ENCODE assay signal across 13 mouse cellular contexts in genomic region chr19:20405015-20405414, GRCm38 (mm10). TPM values are rescaled to one million over a fixed set of nuclear protein-coding genes. Genes with fewer than 3 reads are reported as not detected.
DNase-seq lines count a peak whose midpoint lies in the region; ATAC-seq lines count a peak whose summit lies in the region.
"Had no signal": no experiment of that assay in that cellular context is flagged by ENCODE, and none has a peak within 500 bp of the region (broad histone marks: within the 10 kb centered on the region; RNA-seq: fewer than 3 reads in every experiment).

No protein-coding gene starts in this region.

- no peak overlapping the region for H3K9ac ChIP-seq in kidney, embryonic 16.5 days (replicated peaks; ENCODE audit: low read length)
- H3K9ac ChIP-seq: heart, embryonic 12.5 days had no signal

- H3K27ac ChIP-seq in kidney, embryonic 16.5 days (ENCODE audit: low read length), result no peak overlapping the region
- H3K27ac ChIP-seq in embryonic facial prominence, embryonic 10.5 days (replicated peaks), result no peak overlapping the region
- H3K27ac ChIP-seq: hindbrain, embryonic 10.5 days had no signal

- DNase-seq in left cerebral cortex, postnatal 4 days, result peak; percentile 44
- no peak for DNase-seq in left cerebral cortex, postnatal 36 days (ENCODE audit: low spot score in 2 of 2)
- peak; percentile 95 for DNase-seq in Muller cell, postnatal 12 days (ENCODE audit: inconsistent ontology term)
- DNase-seq in cerebellum, adult 18-20 months, result peak; percentile 4
- peak; percentile 2 to 5 for DNase-seq in layer of hippocampus, postnatal 14 days (ENCODE audit: low spot score in 2 of 2)
- DNase-seq in embryonic facial prominence, embryonic 10.5 days (ENCODE audit: low spot score), result no peak
- DNase-seq: gastrocnemius, postnatal 10 days; kidney, adult 18-20 months; liver; thymus, postnatal 4 days had no signal

- WGBS in kidney, embryonic 16.5 days, result 71% methylated on average over 4 of the region's 4 CpGs
- 80% methylated on average over 4 of the region's 4 CpGs for WGBS in embryonic facial prominence, embryonic 10.5 days

- intact Hi-C loops in left cerebral cortex, postnatal 4 days (cut with DNase I), result no loop called here
- intact Hi-C loops in left cerebral cortex, postnatal 36 days (cut with DNase I), result no loop called here

- no peak overlapping the region for H3K4me3 ChIP-seq in kidney, embryonic 16.5 days (ENCODE audit: low read length)
- no peak overlapping the region for H3K4me3 ChIP-seq in embryonic facial prominence, embryonic 10.5 days
- H3K4me3 ChIP-seq: heart, embryonic 12.5 days; hindbrain, embryonic 10.5 days had no signal

- no peaks in the 10 kb centered on the region for H3K27me3 ChIP-seq in kidney, embryonic 16.5 days (ENCODE audit: insufficient read depth, low read length)
- H3K27me3 ChIP-seq in embryonic facial prominence, embryonic 10.5 days (replicated peaks; ENCODE audit: low read depth, poor library complexity, severe bottlenecking), result no peaks in the 10 kb centered on the region
- H3K27me3 ChIP-seq: heart, embryonic 12.5 days had no signal

- ATAC-seq in kidney, embryonic 16.5 days (ENCODE audit: low FRiP score, low TSS enrichment), result no peak

- peaks cover 5% of the 10 kb centered on the region for H3K4me1 ChIP-seq in kidney, embryonic 16.5 days (ENCODE audit: insufficient read depth, low read length)
- H3K4me1 ChIP-seq in embryonic facial prominence, embryonic 10.5 days, result no peaks in the 10 kb centered on the region
- H3K4me1 ChIP-seq: heart, embryonic 12.5 days; hindbrain, embryonic 10.5 days had no signal

- no peaks in the 10 kb centered on the region for H3K36me3 ChIP-seq in kidney, embryonic 16.5 days (ENCODE audit: insufficient read depth, low read length)
- H3K36me3 ChIP-seq in embryonic facial prominence, embryonic 10.5 days (replicated peaks), result no peaks in the 10 kb centered on the region
- H3K36me3 ChIP-seq: heart, embryonic 12.5 days; hindbrain, embryonic 10.5 days had no signal

- H3K9me3 ChIP-seq in kidney, embryonic 16.5 days (ENCODE audit: low read length), result no peaks in the 10 kb centered on the region
- no peaks in the 10 kb centered on the region for H3K9me3 ChIP-seq in embryonic facial prominence, embryonic 10.5 days
- H3K9me3 ChIP-seq: heart, embryonic 12.5 days; hindbrain, embryonic 10.5 days had no signal

- H3K4me2 ChIP-seq in kidney, embryonic 16.5 days (replicated peaks; ENCODE audit: low read depth, low read length), result no peak overlapping the region
- H3K4me2 ChIP-seq: heart, embryonic 12.5 days had no signal

RNA-seq across cellular contexts. Expression of gene Anxa1, which starts 14.3 kb away (rescaled TPM):
- 1 to 10 TPM; 3.5 to 5.7 TPM for total RNA-seq in left cerebral cortex, postnatal 4 days (2021)
- 1 to 10 TPM; 1.1 to 2.3 TPM for total RNA-seq in left cerebral cortex, postnatal 36 days (2021)
- 1 to 10 TPM in 1 of 2 experiments, under 1 TPM in 1; 0.79 to 1.2 TPM for total RNA-seq in layer of hippocampus, postnatal 14 days (2021)
- polyA plus RNA-seq in kidney, embryonic 16.5 days (2015; fragmentation: Nextera tagmentation; extraction: Ambion mirVana), result 37.8 and 46.2 TPM in 2 replicates
- polyA plus RNA-seq in embryonic facial prominence, embryonic 10.5 days (2016; fragmentation: Nextera tagmentation; extraction: Ambion mirVana), result 0.92 and 4.3 TPM in 2 replicates

Comparison
In these comparisons a context has a peak if more than half of its experiments do, and no peak if none do; other contexts are left out.
1. DNase-seq: peak in left cerebral cortex, postnatal 4 days (single experiment), Muller cell, postnatal 12 days (single experiment), cerebellum, adult 18-20 months (2 of 2) and layer of hippocampus, postnatal 14 days (2 of 2); none in left cerebral cortex, postnatal 36 days (0 of 2) and embryonic facial prominence, embryonic 10.5 days (single experiment).